Mouse (Mus musculus): ENCODE measurements around the gene Lrrc8d. TPM values are rescaled to one million over a fixed set of nuclear protein-coding genes. Genes with fewer than 3 reads are reported as not detected.
A peak's percentile ranks its signal among the peaks of the same experiment; 100 is the strongest.

The Lrrc8d gene
- total RNA-seq, 4 experiments from 2014 or later, result 3.0 to 3.5 (median 3.3) TPM

DNA sequence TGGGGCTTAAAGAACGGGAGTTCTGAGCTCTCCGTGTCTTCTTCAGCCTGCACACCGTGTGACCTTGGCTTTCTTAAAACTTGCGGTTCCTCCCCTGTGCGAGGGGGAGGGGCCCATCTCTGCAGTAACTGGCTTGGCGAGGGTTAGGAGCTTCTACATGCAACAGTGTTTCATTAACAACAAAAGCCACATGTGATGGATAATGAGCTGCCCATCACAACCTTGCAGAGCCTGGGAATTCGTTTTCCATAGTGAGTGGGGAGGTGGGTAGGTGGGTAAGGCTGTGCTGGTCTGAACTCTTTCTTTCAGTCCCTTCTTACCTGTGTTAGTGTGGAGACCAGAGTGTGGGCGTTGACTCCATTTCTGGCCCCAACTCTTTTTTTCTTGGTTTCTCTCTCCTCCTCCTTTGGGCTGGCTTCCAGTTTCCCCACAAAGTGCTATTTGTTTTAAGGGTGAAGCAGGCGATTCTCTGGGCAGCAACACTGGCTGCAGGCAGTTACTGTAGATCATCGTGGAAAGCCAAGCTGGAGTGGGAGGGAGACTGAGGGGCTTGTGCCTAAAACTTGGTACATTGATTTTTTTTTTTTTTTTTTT, 15.9 kb downstream of the Lrrc8d start:
- no peak for DNase-seq (ENCODE audit: low spot score in 2 of 2)

DNA sequence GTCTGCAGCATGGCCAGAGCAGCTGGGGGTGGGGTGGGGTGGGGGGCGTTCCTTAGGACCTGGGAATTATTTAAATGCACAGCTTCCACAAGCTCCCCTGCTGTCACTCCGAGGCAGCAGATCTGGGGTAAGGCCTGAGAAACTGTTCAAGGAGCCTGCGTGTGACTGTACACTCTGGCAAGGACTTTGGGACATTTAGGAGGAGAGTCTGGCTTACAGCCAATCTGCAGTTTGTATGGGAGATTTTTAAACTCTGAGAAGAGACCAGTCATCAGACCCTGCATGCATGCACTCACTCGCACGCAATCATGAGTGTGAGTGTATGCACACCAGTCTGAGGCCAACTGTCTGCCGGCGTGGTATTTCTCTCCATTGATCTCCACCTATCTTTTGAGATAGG, 17.5 kb downstream of the Lrrc8d start:
- no peak for DNase-seq (ENCODE audit: low spot score in 2 of 2)

DNA sequence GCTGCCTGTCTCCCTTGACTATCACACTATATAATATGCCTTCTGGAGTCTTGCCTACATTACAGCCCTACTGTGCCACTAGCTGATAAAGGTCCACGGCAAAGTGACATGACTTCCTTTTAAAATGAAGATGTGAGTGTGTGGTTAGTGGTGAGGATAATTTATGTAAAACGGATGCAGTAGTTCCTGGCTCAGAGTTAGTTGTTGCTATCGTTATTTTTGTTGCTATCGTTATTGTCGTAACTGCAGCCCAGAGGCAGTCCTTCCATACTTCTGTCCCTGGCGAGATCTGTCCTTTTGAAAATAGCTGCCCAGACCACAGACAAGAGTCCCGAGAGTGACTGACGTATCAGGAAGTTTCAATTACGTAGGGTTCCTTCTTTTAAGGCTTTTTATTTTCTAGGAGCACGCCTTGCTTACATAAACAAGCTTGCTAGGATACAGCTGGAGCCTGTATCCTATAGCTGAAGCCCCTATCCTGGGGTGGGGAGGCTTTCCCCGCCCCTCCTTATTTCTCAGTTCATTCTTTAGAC, 18.4 kb downstream of the Lrrc8d start:
- DNase-seq (ENCODE audit: low spot score in 2 of 2), result no peak

DNA sequence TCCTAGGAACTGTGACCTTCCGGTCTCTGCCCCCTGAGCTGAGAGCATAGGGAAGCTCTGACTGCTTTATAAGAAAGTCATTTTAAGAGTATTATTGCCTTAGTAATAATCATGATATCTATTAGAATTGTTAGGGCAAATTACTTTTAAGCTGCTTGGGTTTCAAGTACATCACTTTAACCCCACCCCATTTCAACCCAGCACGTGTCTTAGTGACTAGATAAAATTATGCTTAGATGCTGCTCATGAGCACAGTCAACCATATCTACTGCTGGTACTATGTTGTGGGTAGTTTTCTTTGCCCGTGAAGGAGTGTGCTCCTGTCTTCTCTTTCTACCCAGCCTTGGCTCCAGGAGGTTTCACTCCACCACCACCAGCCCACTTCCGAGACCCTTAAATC, 21.5 kb downstream of the Lrrc8d start:
- no peak for DNase-seq (ENCODE audit: low spot score in 2 of 2)

DNA sequence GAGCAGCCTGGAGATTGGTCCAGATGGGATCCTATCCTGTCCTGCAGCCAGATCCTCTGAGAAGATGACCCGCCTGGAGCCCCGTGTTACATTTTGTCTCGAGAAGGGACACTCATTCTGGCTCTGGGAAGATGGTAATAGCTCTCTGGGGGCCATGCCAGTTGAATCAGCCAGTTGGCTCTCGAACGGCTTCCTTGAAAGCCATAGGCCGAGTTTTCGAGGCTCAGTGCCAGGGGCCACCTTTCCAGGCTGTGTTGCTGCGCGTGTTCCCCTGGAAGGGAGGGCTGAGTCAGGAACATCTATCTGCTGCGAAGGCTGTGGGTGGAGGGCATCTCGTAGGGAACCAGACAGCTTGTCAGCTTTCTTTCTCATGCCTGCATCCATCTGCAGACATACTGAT, 23.0 kb downstream of the Lrrc8d start:
- peak in 1 of 2 experiments; percentile 21 for DNase-seq (ENCODE audit: low spot score in 2 of 2)

DNA sequence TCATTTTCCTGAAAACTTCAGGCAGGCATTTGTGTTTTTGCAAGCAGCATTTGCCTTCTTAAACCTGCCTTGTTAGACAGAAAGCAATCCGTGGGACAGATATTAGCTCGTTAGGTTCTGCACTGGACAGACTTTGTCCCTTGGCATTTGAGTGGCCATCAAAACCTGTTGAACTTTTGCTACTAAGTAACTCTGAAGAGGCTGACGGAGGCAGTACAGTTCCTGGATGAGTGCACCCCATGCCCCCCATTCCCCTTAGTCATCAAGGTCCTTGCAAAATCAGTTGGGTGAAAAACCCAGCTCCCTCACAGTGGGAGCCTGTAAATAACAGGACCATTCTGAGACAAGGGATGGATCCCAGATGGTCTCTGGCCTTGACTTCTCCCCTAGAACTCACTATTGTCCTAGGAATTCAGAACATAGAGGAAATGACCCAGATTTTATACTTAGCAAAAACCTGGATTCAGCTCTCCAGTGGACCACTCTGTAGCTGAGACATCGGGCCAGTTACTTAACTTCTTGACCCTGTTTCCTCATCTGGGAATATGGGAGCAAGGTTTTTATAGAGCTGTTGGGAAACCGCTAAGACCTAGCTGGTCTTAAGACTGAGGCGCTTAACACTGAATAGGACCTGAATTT, 30.5 kb downstream of the Lrrc8d start:
- no peak for DNase-seq (ENCODE audit: low spot score in 2 of 2)

DNA sequence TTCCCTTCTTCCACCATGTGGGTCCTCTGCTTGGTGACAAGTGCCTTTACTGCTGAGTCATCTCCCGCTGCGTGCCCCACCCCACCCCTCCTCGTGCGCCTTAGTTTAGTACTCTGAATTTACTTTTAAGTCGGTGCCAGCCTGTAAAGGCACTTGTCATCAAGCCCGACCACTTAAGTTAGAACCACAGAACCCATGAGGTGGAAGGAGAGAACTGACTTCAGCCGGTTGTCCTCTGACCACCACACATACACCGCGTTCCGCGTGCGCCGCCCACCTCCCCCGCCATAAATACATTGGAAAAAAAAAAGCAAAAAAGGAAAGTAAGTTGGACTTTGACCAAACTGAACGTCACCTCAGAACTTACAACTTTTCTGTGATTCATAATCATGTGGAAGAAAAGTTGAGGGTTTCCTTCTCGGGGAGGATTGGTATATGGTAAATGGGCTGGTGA, 31.4 kb downstream of the Lrrc8d start:
- no peak for DNase-seq (ENCODE audit: low spot score in 2 of 2)

DNA sequence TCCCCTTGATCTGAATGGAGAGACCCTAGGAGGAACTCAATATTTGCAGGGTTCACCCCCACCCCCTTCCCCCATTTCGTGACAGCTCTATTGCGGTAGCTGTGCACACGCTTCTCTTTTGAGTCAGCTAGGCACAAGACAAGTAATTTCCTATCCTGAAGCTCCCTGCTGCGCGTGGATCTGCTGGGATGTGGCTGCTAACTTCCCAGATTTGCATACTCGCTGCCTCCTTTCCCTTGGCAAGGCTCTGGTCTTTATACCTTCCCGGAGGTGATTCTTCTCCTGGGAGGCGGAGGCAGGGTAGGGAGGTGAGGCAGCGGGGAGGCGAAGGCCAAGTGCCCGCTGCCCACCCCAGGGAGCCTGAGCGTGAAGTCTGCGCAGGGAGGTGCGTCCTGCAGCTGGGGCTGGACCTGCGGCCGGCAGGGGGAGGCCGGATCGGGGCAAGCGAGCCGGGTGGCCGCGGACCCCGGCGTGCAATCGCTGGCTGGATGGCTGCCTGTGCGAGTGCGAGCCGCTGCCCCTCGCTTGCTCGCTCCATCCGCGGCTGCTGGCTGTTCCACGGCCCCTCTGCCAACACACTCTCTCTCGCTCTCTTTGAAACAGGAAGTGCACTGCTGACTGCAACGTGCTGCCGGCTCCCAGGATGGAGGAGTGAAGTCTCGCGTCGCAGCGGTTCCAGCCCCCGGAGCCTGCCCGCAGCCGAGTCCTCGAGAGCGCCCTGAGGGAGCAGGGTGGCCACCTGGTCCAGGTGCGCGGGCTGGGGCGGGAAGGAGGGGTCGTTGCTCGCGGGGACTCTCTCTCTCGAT, 32.1 kb downstream of the Lrrc8d start:
- peak in 1 of 2 experiments; percentile 23 for DNase-seq (ENCODE audit: low spot score in 2 of 2)

DNA sequence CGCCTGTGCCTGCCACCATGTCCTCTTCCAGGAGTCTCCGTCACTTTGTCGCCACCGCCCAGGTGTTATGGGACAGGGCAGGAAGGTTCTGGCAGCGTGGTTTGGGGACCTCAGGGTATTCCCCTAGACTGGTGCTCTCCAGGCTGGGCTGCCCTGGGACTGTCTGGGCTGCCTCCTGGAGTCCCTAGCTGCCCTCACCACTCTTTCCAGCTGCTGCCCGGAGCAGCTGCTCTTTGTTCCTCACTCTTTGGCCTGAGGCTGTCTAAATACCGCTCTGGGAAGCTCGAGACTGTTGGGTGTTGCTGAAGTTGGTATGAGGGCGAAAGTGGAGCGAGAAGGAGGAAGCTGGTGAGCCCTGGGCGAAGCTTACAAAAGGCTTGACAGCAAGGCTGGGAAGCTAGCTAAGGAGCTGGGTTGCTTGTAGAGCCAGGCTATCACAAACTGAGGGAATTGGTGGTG, 32.7 kb downstream of the Lrrc8d start:
- DNase-seq (ENCODE audit: low spot score in 2 of 2), result no peak

DNA sequence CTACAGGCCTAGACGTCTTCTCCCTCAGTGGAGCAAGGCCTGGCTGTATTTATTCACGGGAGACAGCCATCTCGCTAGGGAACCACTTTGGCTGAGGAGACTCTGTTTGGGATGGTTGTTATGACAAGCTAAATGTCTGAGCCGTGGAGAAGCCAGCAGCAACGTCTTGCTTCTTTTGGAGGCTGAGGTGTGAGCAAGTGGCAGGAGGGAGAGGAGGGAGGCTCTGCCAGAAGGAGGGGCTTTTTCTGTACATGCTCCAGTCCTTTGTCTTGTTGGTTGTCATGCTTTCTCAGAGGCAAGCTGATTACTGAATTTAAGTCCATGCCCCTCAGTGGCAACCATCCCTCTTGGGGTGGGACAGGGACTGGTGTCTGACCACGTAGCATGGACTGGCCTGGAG, 33.5 kb downstream of the Lrrc8d start:
- no peak for DNase-seq (ENCODE audit: low spot score in 2 of 2)

DNA sequence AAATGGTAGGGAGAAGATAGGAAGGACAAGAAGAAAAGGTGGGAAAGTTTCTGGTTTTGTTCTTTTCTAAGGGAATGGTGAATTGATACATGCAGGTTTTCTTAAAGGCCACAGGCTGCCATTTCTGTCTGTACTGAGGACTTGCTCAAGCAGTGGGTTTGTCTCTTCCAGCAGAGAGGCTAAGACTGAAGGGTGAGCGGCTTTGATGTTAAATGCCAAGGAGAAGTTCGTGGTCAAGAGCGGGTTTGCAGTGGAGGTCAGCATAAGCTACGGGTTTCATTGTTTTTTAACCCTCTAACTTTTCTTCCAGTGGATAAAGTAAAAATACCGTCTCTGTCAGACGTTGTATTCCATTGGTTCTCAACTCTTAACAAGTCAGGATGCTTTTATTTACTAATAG, 36.6 kb downstream of the Lrrc8d start:
- DNase-seq (ENCODE audit: low spot score in 2 of 2), result no peak

DNA sequence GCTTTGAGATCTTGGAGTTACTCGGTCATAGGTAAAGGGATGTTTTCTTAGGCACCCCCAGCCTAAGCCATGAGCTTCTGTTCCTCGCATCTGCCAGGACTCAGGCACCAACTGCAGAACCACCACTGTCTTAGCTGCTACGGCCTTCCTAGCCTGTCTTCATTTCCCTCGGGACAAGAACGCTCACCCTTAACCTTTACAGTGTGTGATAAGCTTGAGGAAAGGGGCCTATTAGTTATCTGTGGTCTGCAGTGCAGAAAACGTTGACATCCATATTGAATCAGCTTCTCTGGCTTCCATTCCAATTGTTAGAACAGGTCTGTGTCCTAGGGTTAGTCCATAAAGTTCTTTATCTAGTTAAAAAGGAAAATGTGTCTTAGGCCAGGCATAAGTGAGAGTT, 37.4 kb downstream of the Lrrc8d start:
- DNase-seq (ENCODE audit: low spot score in 2 of 2), result no peak

DNA sequence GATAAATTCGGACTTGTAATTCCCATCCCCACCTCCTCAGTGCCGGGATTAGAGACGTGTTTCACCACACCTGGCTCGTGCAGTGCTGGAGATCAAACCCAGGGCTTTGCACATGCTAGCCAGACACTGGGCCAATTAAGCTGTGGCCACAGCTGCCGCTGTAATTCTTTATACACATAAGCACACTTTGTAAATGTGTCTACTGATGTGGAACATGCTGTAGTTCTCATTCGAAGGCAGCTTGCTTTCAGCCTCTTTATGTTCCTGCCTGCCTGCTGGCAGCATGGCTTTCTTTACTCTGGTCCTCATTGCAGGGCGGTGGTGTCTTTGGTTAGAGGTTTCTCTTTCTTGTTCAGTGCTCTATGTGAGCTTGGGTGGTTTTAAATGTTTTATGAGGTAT, 40.7 kb downstream of the Lrrc8d start:
- no peak for DNase-seq (ENCODE audit: low spot score in 2 of 2)

DNA sequence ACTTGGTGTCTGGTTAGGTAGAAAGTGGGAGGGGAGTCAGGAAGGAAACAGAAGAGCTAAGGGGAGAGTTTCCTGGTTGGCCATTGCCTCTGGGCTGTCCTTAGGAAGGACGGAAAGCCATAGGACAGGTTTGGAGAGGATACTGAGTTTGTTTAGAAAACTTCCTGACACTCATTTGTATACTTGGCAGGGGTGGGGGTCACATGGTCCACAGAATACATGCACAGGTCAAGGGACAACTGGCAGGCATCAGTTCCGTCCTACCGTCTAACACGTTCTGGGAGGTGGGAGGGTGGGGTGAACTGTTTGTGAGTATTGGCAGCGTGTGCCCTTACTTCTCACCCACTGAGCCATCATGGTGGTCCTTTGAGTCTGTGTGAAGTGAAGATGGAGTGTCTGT, 42.9 kb downstream of the Lrrc8d start:
- no peak for DNase-seq (ENCODE audit: low spot score in 2 of 2)

DNA sequence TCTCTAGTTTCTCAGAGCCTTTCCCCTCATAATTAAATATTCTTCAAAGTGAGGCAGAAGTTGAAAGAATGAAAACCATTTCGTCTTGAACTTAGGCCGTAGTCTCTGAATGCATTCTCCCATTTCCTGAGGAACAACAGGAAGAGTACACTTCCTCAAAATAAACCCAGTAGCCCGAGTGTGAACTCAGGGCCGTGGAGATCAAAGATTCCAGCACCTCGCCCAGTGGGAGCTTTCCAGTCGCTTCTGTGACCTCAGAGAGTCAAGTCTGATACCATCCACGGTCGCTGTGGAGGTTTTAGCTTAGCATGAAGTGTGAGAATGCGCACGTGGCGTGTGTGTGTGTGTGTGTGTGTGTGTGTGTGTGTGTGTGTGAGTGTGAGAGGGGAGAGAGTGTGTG, 45.6 kb downstream of the Lrrc8d start:
- no peak for DNase-seq (ENCODE audit: low spot score in 2 of 2)

DNA sequence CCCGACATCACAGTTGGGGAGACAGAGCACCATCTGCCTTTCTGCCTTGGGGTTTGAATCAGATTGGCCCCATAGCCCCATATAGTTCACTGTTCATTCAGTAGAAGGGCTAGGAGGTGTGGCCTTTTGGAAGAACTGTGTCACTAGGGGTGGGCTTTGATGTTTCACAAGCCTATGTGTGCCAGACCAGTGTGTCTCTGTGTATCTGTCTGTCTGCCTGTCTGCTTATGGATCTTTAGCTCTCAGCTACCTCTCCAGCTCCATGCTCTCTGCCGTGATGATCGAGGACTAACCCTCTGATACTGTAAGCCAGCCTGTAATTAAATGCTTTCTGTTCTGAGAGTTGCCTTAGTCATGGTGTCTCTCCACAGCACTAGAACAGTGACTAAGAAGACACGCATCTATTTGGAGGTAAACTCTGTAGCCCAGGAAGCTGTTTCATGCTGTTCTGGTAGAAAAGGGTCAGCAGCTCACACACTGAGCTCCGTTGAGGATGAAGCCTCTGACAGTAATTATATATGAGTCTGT, 46.2 kb downstream of the Lrrc8d start:
- DNase-seq (ENCODE audit: low spot score in 2 of 2), result no peak

DNA sequence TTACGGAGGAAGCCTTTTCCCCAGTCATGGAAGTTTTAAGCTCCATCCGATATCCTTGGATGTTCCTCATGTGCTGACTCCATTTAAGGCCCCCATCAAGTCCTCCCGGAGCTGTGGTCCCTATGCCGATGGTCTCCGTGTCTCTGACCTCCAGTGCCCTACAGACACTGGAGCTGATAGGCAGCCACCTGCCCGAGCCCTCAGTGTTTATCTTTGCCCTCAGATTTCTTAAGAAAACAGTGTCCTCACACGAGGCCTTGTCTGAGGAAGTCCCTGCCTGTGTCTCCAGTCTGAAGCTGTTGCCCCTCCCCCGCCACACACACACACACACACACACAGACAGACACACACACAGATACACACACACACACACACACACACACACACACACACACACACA, 55.0 kb downstream of the Lrrc8d start:
- DNase-seq (ENCODE audit: low spot score in 2 of 2), result no peak

DNA sequence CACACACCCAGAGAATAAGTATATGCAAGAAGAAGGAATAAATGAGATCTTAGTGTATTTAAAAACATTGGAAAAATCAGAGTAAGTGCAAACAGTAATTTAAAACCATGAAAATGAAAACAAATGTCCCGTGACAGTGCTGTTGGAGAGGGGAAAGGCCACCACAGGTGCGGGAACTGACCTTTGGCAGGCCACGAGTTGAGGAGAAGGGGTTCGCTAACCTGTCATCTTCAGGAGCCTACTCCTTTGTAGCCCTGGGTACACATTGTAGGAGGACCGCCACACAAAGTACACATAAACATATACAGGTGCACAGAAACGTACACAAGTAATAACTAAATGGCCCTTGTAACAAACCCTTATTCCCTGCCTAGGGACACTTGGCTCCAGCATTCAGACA, 55.7 kb downstream of the Lrrc8d start:
- no peak for DNase-seq (ENCODE audit: low spot score in 2 of 2)

DNA sequence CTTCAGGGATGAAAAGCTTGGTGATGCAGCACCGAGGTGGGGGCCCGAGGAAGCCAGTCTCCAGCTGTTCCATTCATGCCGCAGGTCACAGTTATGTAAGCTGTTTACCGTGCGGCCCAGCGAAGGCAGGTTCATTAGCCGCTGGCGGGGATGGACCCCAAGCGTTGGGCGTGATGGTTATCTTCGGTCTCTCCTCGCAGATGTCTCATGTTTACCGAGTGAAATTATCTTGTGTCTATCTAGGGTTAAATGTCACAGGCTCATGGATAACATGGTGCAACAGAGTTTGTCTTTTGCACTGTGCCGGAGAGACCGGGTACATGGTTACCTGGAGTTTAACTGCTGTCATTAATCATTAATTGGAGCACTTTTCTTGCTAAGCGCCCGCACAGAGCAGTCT, 58.2 kb downstream of the Lrrc8d start:
- DNase-seq (ENCODE audit: low spot score in 2 of 2), result no peak

DNA sequence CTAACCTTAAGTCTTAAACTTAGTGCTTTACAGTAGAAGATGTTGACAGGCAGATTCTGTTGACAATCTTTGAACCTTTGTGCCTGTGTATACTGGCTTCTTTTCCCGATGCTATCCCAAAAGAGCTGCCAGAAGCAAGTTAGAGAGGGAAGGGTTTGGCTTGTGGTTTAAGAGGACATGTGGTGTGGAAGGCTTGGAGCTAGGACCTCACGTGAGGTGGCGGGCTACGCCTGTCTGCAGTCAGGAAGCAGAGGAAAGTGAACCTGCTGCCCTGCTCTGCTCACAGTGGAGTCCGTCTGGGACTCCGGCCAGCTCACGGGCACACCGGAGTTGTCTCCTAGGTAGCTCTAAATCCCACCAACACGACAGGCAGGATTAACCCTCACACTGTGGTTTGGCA, 59.1 kb downstream of the Lrrc8d start:
- no peak for DNase-seq (ENCODE audit: low spot score in 2 of 2)

DNA sequence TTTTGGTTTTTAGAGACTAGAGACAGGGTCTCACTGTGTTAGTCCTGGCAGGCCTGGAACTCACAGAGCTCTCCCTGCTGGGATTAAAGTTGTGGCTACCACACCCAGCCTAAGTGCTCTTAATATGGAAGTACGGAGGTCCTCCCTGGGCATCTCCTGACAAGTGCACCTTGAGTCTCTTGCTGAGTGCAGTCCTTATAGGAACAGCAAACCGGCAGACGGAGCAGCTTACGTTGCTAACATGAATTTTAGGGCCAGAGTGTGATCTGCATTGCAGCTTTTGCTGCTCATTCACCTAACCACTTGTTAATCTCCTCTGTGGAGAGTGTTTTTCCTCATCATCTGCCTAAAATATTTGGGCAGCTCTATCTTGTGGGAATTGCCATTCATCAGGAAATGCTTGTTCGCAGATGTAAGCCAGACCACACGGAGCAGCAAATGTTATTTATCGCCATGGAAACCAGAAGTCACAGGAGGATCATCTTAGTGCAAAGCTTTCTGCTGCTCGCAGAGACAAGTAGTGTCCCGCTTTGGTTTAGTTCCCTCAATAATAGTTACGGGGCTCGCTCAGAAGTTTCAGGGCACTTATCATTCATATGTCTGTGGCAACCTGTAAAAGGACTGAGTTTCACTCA, 62.2 kb downstream of the Lrrc8d start:
- no peak for DNase-seq (ENCODE audit: low spot score in 2 of 2)

DNA sequence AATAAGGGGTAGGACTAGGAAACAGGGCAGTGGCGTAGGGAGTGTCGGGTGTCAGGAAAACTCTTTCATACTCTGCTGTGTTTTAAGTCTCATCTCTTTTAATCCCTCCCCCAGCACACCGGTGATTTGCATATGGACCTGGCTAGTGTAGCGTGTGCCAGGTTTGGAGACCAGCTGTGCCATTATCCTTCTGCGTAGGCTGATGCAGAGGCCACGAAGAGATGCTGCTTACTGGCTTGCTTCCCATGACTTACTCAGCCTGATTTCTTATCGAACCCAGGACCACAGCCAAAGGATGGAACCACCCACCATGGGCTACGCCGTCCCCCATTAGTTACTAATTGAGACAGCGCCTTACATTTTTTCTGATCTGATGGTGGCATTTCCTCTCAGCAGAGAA, 64.6 kb downstream of the Lrrc8d start:
- DNase-seq (ENCODE audit: low spot score in 2 of 2), result no peak
